Mouse (Mus musculus): ENCODE measurements around the gene Flrt2. TPM values are rescaled to one million over a fixed set of nuclear protein-coding genes. Genes with fewer than 3 reads are reported as not detected.

Gene Flrt2
- polyA plus RNA-seq, 1 experiment from 2014 or later, result 35.4 TPM

GRCm38 (mm10) chr12:95816660-95817059 is 124.6 kb downstream of the Flrt2 start:
- Histone ChIP-seq H3K4me2 (no peak overlapping the region), H3K27me3 (no peaks in the 10 kb centered on the region), H3K4me1 (no peaks in the 10 kb centered on the region), H3K4me3 (replicated peaks) (no peak overlapping the region), H3K9ac (no peak overlapping the region), H3K9me3 (replicated peaks) (no peaks in the 10 kb centered on the region), H3K27ac (no peak overlapping the region), H3K36me3 (no peaks in the 10 kb centered on the region)
- no peak for ATAC-seq (replicated peaks; ENCODE audit: low FRiP score)
